Mouse (Mus musculus) T-cell, adult 2 months (primary cell): ENCODE data around the gene Zic5.

Source experiments
- DNase-seq: peaks from one replicate; pipeline ENCODE4 v3.0.0; 2022; ENCODE audit warnings: low spot score

Gene Zic5

GRCm38 (mm10) chr14:122464763-122465741, at the start of gene Zic5:
TSS of gene Zic5 (minus strand) at chr14:122465677.
- no peak for DNase-seq

- DNase-seq, result no peak
Observed at GRCm38 (mm10) chr14:122513511-122514036, 48.1 kb upstream of the Zic5 start.

GRCm38 (mm10) chr14:122511519-122511918, 46.0 kb upstream of the Zic5 start:
- DNase-seq, result no peak

- no peak for DNase-seq
Observed at GRCm38 (mm10) chr14:122509058-122509457, 43.6 kb upstream of the Zic5 start.

- no peak for DNase-seq
Observed at GRCm38 (mm10) chr14:122492015-122492414, 26.5 kb upstream of the Zic5 start.

GRCm38 (mm10) chr14:122491521-122491920, 26.0 kb upstream of the Zic5 start:
- DNase-seq, result no peak

- DNase-seq, result no peak
Observed at GRCm38 (mm10) chr14:122490441-122491328, 25.2 kb upstream of the Zic5 start, which contains the start of gene Gm10837. TSS of gene Gm10837 (plus strand) at chr14:122490586.

GRCm38 (mm10) chr14:122489686-122490414, 24.4 kb upstream of the Zic5 start:
- DNase-seq, result no peak

GRCm38 (mm10) chr14:122489041-122489440, 23.6 kb upstream of the Zic5 start:
- DNase-seq, result no peak

GRCm38 (mm10) chr14:122487366-122487765, 21.9 kb upstream of the Zic5 start:
- DNase-seq, result no peak

GRCm38 (mm10) chr14:122486611-122487010, 21.1 kb upstream of the Zic5 start:
- no peak for DNase-seq

GRCm38 (mm10) chr14:122485635-122486181, 20.2 kb upstream of the Zic5 start:
- no peak for DNase-seq

- no peak for DNase-seq
Observed at GRCm38 (mm10) chr14:122484844-122485551, 19.5 kb upstream of the Zic5 start.

- no peak for DNase-seq
Observed at GRCm38 (mm10) chr14:122484458-122484843, 19.0 kb upstream of the Zic5 start.

- DNase-seq, result no peak
Observed at GRCm38 (mm10) chr14:122483556-122484421, 18.3 kb upstream of the Zic5 start.

GRCm38 (mm10) chr14:122483024-122483385, 17.5 kb upstream of the Zic5 start:
- DNase-seq, result no peak

GRCm38 (mm10) chr14:122482081-122483023, 16.9 kb upstream of the Zic5 start:
- no peak for DNase-seq

- DNase-seq, result no peak
Observed at GRCm38 (mm10) chr14:122481181-122481580, 15.7 kb upstream of the Zic5 start.

GRCm38 (mm10) chr14:122480355-122480754, 14.9 kb upstream of the Zic5 start:
- DNase-seq, result no peak
